Mouse (Mus musculus): ENCODE measurements around the gene Sgpp2. TPM values are rescaled to one million over a fixed set of nuclear protein-coding genes. Genes with fewer than 3 reads are reported as not detected.

The Sgpp2 gene
- polyA plus RNA-seq, 1 experiment from 2014 or later, result 28.1 TPM

- Histone ChIP-seq H3K9ac (ENCODE audit: low read depth, low read length) (no peak overlapping the region), H3K27me3 (ENCODE audit: control insufficient read depth, insufficient read depth, low read length) (no peaks in the 10 kb centered on the region), H3K4me2 (replicated peaks; ENCODE audit: low read depth, low read length) (no peak overlapping the region), H3K9me3 (ENCODE audit: control insufficient read depth, low read length) (no peaks in the 10 kb centered on the region), H3K36me3 (ENCODE audit: control insufficient read depth, insufficient read depth, low read length) (no peaks in the 10 kb centered on the region), H3K4me1 (ENCODE audit: control insufficient read depth, insufficient read depth, low read length) (no peaks in the 10 kb centered on the region), H3K27ac (ENCODE audit: low read depth, low read length) (no peak overlapping the region), H3K4me3 (ENCODE audit: low read length) (no peak overlapping the region)
- ATAC-seq (ENCODE audit: low FRiP score, low TSS enrichment), result no peak
- 90% methylated on average over 5 of the region's 5 CpGs for WGBS
Measured at GRCm38 (mm10) chr1:78373836-78374235, 63.7 kb downstream of the Sgpp2 start.

GRCm38 (mm10) chr1:78375058-78375457 is 64.9 kb downstream of the Sgpp2 start:
- Histone ChIP-seq H3K4me1 (ENCODE audit: control insufficient read depth, insufficient read depth, low read length) (no peaks in the 10 kb centered on the region), H3K9me3 (ENCODE audit: control insufficient read depth, low read length) (no peaks in the 10 kb centered on the region), H3K9ac (ENCODE audit: low read depth, low read length) (no peak overlapping the region), H3K4me2 (replicated peaks; ENCODE audit: low read depth, low read length) (no peak overlapping the region), H3K36me3 (ENCODE audit: control insufficient read depth, insufficient read depth, low read length) (no peaks in the 10 kb centered on the region), H3K4me3 (ENCODE audit: low read length) (no peak overlapping the region), H3K27me3 (ENCODE audit: control insufficient read depth, insufficient read depth, low read length) (no peaks in the 10 kb centered on the region), H3K27ac (ENCODE audit: low read depth, low read length) (no peak overlapping the region)
- no peak for ATAC-seq (ENCODE audit: low FRiP score, low TSS enrichment)
- WGBS, result 78% methylated on average over 3 of the region's 3 CpGs

GRCm38 (mm10) chr1:78380950-78381349 is 70.8 kb downstream of the Sgpp2 start:
- Histone ChIP-seq H3K4me2 (replicated peaks; ENCODE audit: low read depth, low read length) (no peak overlapping the region), H3K4me1 (ENCODE audit: control insufficient read depth, insufficient read depth, low read length) (no peaks in the 10 kb centered on the region), H3K9ac (ENCODE audit: low read depth, low read length) (no peak overlapping the region), H3K36me3 (ENCODE audit: control insufficient read depth, insufficient read depth, low read length) (no peaks in the 10 kb centered on the region), H3K4me3 (ENCODE audit: low read length) (no peak overlapping the region), H3K27ac (ENCODE audit: low read depth, low read length) (no peak overlapping the region), H3K27me3 (ENCODE audit: control insufficient read depth, insufficient read depth, low read length) (no peaks in the 10 kb centered on the region), H3K9me3 (ENCODE audit: control insufficient read depth, low read length) (no peaks in the 10 kb centered on the region)
- 92% methylated on average over 4 of the region's 4 CpGs for WGBS
- no peak for ATAC-seq (ENCODE audit: low FRiP score, low TSS enrichment)

GRCm38 (mm10) chr1:78387854-78388253 is 77.7 kb downstream of the Sgpp2 start:
- no peak overlapping the region for H3K9ac ChIP-seq (ENCODE audit: low read depth, low read length)
- 58% methylated on average over 4 of the region's 4 CpGs for WGBS
- no peak overlapping the region for H3K4me3 ChIP-seq (ENCODE audit: low read length)
- no peaks in the 10 kb centered on the region for H3K9me3 ChIP-seq (ENCODE audit: control insufficient read depth, low read length)
- H3K27ac ChIP-seq (ENCODE audit: low read depth, low read length), result no peak overlapping the region
- no peaks in the 10 kb centered on the region for H3K36me3 ChIP-seq (ENCODE audit: control insufficient read depth, insufficient read depth, low read length)
- no peaks in the 10 kb centered on the region for H3K4me1 ChIP-seq (ENCODE audit: control insufficient read depth, insufficient read depth, low read length)
- H3K4me2 ChIP-seq (replicated peaks; ENCODE audit: low read depth, low read length), result no peak overlapping the region
- no peak for ATAC-seq (ENCODE audit: low FRiP score, low TSS enrichment)
- H3K27me3 ChIP-seq (ENCODE audit: control insufficient read depth, insufficient read depth, low read length), result no peaks in the 10 kb centered on the region

GRCm38 (mm10) chr1:78388848-78389247 is 78.7 kb downstream of the Sgpp2 start:
- no peaks in the 10 kb centered on the region for H3K27me3 ChIP-seq (ENCODE audit: control insufficient read depth, insufficient read depth, low read length)
- no peak overlapping the region for H3K4me3 ChIP-seq (ENCODE audit: low read length)
- H3K4me1 ChIP-seq (ENCODE audit: control insufficient read depth, insufficient read depth, low read length), result no peaks in the 10 kb centered on the region
- ATAC-seq (ENCODE audit: low FRiP score, low TSS enrichment), result no peak
- H3K36me3 ChIP-seq (ENCODE audit: control insufficient read depth, insufficient read depth, low read length), result no peaks in the 10 kb centered on the region
- WGBS, result 38% methylated on average over 3 of the region's 3 CpGs
- no peak overlapping the region for H3K27ac ChIP-seq (ENCODE audit: low read depth, low read length)
- no peaks in the 10 kb centered on the region for H3K9me3 ChIP-seq (ENCODE audit: control insufficient read depth, low read length)
- H3K4me2 ChIP-seq (replicated peaks; ENCODE audit: low read depth, low read length), result no peak overlapping the region
- H3K9ac ChIP-seq (ENCODE audit: low read depth, low read length), result no peak overlapping the region

- 56% methylated on average over 8 of the region's 8 CpGs for WGBS
- no peak for ATAC-seq (ENCODE audit: low FRiP score, low TSS enrichment)
- Histone ChIP-seq H3K9ac (ENCODE audit: low read depth, low read length) (no peak overlapping the region), H3K27ac (ENCODE audit: low read depth, low read length) (no peak overlapping the region), H3K4me3 (ENCODE audit: low read length) (no peak overlapping the region), H3K36me3 (ENCODE audit: control insufficient read depth, insufficient read depth, low read length) (no peaks in the 10 kb centered on the region), H3K4me2 (replicated peaks; ENCODE audit: low read depth, low read length) (no peak overlapping the region), H3K4me1 (ENCODE audit: control insufficient read depth, insufficient read depth, low read length) (peaks cover 9% of the 10 kb centered on the region), H3K9me3 (ENCODE audit: control insufficient read depth, low read length) (no peaks in the 10 kb centered on the region), H3K27me3 (ENCODE audit: control insufficient read depth, insufficient read depth, low read length) (no peaks in the 10 kb centered on the region)
Measured at GRCm38 (mm10) chr1:78395191-78395735, 85.1 kb downstream of the Sgpp2 start.

- Histone ChIP-seq H3K36me3 (ENCODE audit: control insufficient read depth, insufficient read depth, low read length) (no peaks in the 10 kb centered on the region), H3K4me2 (replicated peaks; ENCODE audit: low read depth, low read length) (no peak overlapping the region), H3K4me3 (ENCODE audit: low read length) (no peak overlapping the region), H3K9me3 (ENCODE audit: control insufficient read depth, low read length) (no peaks in the 10 kb centered on the region), H3K27ac (ENCODE audit: low read depth, low read length) (no peak overlapping the region), H3K27me3 (ENCODE audit: control insufficient read depth, insufficient read depth, low read length) (no peaks in the 10 kb centered on the region), H3K9ac (ENCODE audit: low read depth, low read length) (no peak overlapping the region), H3K4me1 (ENCODE audit: control insufficient read depth, insufficient read depth, low read length) (peaks cover 9% of the 10 kb centered on the region)
- WGBS, result 51% methylated on average over 6 of the region's 6 CpGs
- no peak for ATAC-seq (ENCODE audit: low FRiP score, low TSS enrichment)
Measured at GRCm38 (mm10) chr1:78395737-78396136, 85.6 kb downstream of the Sgpp2 start.

- ATAC-seq (ENCODE audit: low FRiP score, low TSS enrichment), result no peak
- no peak overlapping the region for H3K27ac ChIP-seq (ENCODE audit: low read depth, low read length)
- H3K9ac ChIP-seq (ENCODE audit: low read depth, low read length), result no peak overlapping the region
- peaks cover 9% of the 10 kb centered on the region for H3K4me1 ChIP-seq (ENCODE audit: control insufficient read depth, insufficient read depth, low read length)
- H3K4me3 ChIP-seq (ENCODE audit: low read length), result no peak overlapping the region
- H3K27me3 ChIP-seq (ENCODE audit: control insufficient read depth, insufficient read depth, low read length), result no peaks in the 10 kb centered on the region
- H3K36me3 ChIP-seq (ENCODE audit: control insufficient read depth, insufficient read depth, low read length), result no peaks in the 10 kb centered on the region
- 33% methylated on average over 8 of the region's 8 CpGs for WGBS
- H3K9me3 ChIP-seq (ENCODE audit: control insufficient read depth, low read length), result no peaks in the 10 kb centered on the region
- H3K4me2 ChIP-seq (replicated peaks; ENCODE audit: low read depth, low read length), result no peak overlapping the region
Measured at GRCm38 (mm10) chr1:78396320-78396913, 86.3 kb downstream of the Sgpp2 start.

GRCm38 (mm10) chr1:78399755-78400154 is 89.6 kb downstream of the Sgpp2 start:
- H3K27ac ChIP-seq (ENCODE audit: low read depth, low read length), result no peak overlapping the region
- no peak for ATAC-seq (ENCODE audit: low FRiP score, low TSS enrichment)

More at GRCm38 (mm10) chr1:78399755-78400154, 89.6 kb downstream of the Sgpp2 start:
- WGBS, result 79% methylated on average over 3 of the region's 3 CpGs
- no peak overlapping the region for H3K4me3 ChIP-seq (ENCODE audit: low read length)
- H3K4me2 ChIP-seq (replicated peaks; ENCODE audit: low read depth, low read length), result no peak overlapping the region
- H3K36me3 ChIP-seq (ENCODE audit: control insufficient read depth, insufficient read depth, low read length), result no peaks in the 10 kb centered on the region
- H3K9ac ChIP-seq (ENCODE audit: low read depth, low read length), result no peak overlapping the region
- H3K4me1 ChIP-seq (ENCODE audit: control insufficient read depth, insufficient read depth, low read length), result peaks cover 9% of the 10 kb centered on the region
- no peaks in the 10 kb centered on the region for H3K9me3 ChIP-seq (ENCODE audit: control insufficient read depth, low read length)
- H3K27me3 ChIP-seq (ENCODE audit: control insufficient read depth, insufficient read depth, low read length), result no peaks in the 10 kb centered on the region

Data from kidney, embryonic 14.5 days (tissue).